Mouse (Mus musculus) neural tube, embryonic 14.5 days (tissue): ENCODE results near the gene Olfr711. TPM values are rescaled to one million over a fixed set of nuclear protein-coding genes. Genes with fewer than 3 reads are reported as not detected.
"Not testable (repeated sequence)": the region's sequence is repeated elsewhere in the genome, so short reads cannot be mapped to it uniquely, and the experiment has no call there.

ENCODE experiments used
- ATAC-seq: fragments of 200-750 bp; cut with Nextera tagmentation; 2 replicates; pipeline ENCODE4 v1.8.0; 2017; ENCODE audit warnings: low read depth, mild to moderate bottlenecking, moderate TSS enrichment, moderate library complexity
- H3K27ac ChIP-seq: fragments of 300-500 bp; sonication (generic); 2 replicates; pipeline ENCODE4 v1.5.1; 2014; ENCODE audit warnings: low read depth, mild to moderate bottlenecking, control low read depth, low read length, moderate library complexity, mixed read lengths
- H3K27me3 ChIP-seq: fragments of 300-500 bp; sonication (generic); 2 replicates; pipeline ENCODE4 v1.6.1; 2014; ENCODE audit warnings: low read length; ENCODE audit not compliant: control insufficient read depth, insufficient read depth
- H3K36me3 ChIP-seq: fragments of 300-500 bp; sonication (generic); 2 replicates; pipeline ENCODE4 v1.6.1; 2014; ENCODE audit warnings: low read length, mixed read lengths; ENCODE audit not compliant: control insufficient read depth, insufficient read depth
- H3K4me1 ChIP-seq: fragments of 300-500 bp; sonication (generic); 2 replicates; pipeline ENCODE4 v1.6.1; 2014; ENCODE audit warnings: low read length; ENCODE audit not compliant: control insufficient read depth, insufficient read depth
- H3K4me2 ChIP-seq: fragments of 300-500 bp; sonication (generic); 2 replicates; pipeline ENCODE4 v1.6.1; 2014; ENCODE audit warnings: mild to moderate bottlenecking, low read depth, low read length, control low read depth
- H3K4me3 ChIP-seq: fragments of 300-500 bp; sonication (generic); 2 replicates; pipeline ENCODE4 v1.5.1; 2014; ENCODE audit warnings: low read depth, low read length, control low read depth, mixed read lengths
- H3K9ac ChIP-seq: fragments of 300-500 bp; sonication (generic); replicated peaks from 2 replicates; pipeline ENCODE4 v1.6.1; 2014; ENCODE audit warnings: low read depth, mild to moderate bottlenecking, control low read depth, low read length, mixed read lengths
- H3K9me3 ChIP-seq: fragments of 300-500 bp; sonication (generic); 2 replicates; pipeline ENCODE4 v1.6.1; 2016; ENCODE audit warnings: low read length; ENCODE audit not compliant: control insufficient read depth
- WGBS: fragments of 180-500 bp; shearing (Covaris S2); extraction: QIAGEN DNeasy Blood & Tissue Kit; methylation state at CpG from one replicate; pipeline ENCODE4 v1.1.7; 2014; 5-methylcytosine and 5-hydroxymethylcytosine counted together
- polyA plus RNA-seq: library from polyadenylated mRNA; unstranded; fragments of >200 nt; fragmentation: Nextera tagmentation; extraction: Ambion mirVana; gene quantifications from 2 replicates; pipeline ENCODE4 v1.2.1, GENCODE M21; 2014

Olfr711 gene
- polyA plus RNA-seq = not detected in 2 replicates

DNA sequence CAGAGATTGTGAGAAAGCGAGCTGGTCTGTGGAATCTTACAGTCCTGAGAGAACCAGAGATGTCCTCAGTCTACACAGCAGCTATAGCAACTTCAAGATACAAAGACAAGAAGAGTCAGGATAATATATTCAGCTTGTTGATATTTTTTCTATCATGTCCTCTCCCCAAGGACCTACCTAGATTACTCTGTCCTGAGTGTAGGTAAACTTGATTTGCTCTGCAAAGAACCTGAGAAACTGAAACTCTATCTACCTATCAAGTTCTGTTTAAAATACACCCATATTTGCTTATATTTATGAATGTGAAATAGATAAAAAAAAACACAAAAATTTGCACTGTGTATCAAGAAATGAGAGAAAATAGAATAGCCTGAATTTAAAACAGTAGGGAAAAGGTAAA is at the start of gene Olfr711:
Olfr711 (minus strand) TSS at position 101 of the 400 bp plus-strand sequence.
- ATAC-seq = no peak
- Histone ChIP-seq H3K4me1 (no peaks in the 10 kb centered on the region), H3K4me2 (no peak within 1 kb of the TSS), H3K4me3 (no peak within 1 kb of the TSS), H3K27me3 (no peaks in the 10 kb centered on the region), H3K9me3 (no peaks in the 10 kb centered on the region), H3K27ac (no peak within 1 kb of the TSS), H3K9ac (no peak within 1 kb of the TSS), H3K36me3 (no peaks in the 10 kb centered on the region)
- 72% methylated on average over 1 of the region's 1 CpGs for WGBS

DNA sequence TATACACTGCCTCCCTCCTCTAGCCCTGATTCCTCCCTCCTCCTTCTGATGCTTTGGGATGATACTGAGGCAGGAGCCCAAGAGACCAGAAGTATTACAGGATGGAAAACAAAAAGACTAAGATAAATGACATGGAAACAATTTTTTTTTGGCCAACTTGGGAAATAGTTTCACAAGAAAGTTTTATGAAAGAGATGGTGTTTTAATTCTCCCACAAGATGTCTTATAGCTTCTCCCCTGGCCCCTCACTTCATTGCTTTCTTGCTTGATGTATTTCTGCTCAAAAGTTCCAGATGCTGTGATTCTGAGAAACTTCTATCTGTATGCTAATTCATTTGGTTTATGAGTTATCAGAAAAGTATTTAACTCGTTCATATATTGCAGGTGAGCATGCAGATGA is 30.7 kb upstream of the Olfr711 start, which contains the start of gene Olfr2:
Olfr2 (minus strand) TSS at position 101 of the 400 bp plus-strand sequence.
- ATAC-seq = no peak
- Histone ChIP-seq H3K9me3 (no peaks in the 10 kb centered on the region), H3K4me3 (no peak within 1 kb of the TSS), H3K4me1 (no peaks in the 10 kb centered on the region), H3K36me3 (no peaks in the 10 kb centered on the region), H3K9ac (no peak within 1 kb of the TSS), H3K4me2 (no peak within 1 kb of the TSS), H3K27ac (no peak within 1 kb of the TSS), H3K27me3 (no peaks in the 10 kb centered on the region)
- 56% methylated on average over 1 of the region's 1 CpGs for WGBS

DNA sequence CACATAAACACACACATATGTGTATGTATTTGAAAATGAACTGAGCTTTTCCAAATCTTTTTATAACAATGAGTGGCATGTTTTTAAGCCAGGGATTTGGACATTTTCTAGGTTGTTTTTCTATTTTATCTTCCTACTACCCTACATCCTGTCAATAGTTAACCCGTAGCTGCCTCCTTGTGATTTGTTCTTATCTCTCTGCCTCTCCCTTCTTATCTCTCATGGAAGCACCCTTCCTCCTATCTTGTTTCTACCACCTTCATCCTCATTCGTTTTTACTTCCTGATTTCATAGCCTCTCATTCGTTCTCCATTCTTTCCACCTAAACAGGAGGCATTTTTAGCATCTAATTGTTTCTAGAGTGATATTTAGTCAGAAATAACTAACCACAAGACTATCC is 28.9 kb upstream of the Olfr711 start:
- no peaks in the 10 kb centered on the region for H3K36me3 ChIP-seq
- H3K27me3 ChIP-seq = no peaks in the 10 kb centered on the region
- H3K9me3 ChIP-seq = no peaks in the 10 kb centered on the region
- no peak overlapping the region for H3K27ac ChIP-seq
- ATAC-seq = no peak
- no peak overlapping the region for H3K9ac ChIP-seq
- H3K4me1 ChIP-seq = no peaks in the 10 kb centered on the region
- 68% methylated on average over 3 of the region's 3 CpGs for WGBS
- H3K4me2 ChIP-seq = no peak overlapping the region
- H3K4me3 ChIP-seq = no peak overlapping the region

DNA sequence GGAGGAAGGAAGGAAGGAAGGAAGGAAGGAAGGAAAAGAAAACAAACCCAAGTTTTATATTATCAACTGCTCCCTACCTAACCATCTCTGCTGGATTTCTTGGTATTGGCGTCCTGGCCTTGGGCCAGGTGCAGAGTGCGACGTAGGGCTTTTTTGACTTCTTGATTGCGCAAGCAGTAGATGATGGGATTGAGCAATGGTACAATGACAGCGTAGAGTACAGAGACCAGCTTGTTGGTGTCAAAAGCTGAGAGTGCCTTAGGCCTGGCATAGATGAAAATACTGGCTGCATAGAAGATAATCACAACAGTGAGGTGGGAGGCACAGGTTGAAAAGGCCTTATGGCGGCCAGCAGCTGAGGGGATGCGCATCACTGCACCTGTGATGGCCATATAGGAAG is 25.5 kb upstream of the Olfr711 start:
- no peaks in the 10 kb centered on the region for H3K4me1 ChIP-seq
- H3K4me3 ChIP-seq = no peak overlapping the region
- H3K36me3 ChIP-seq = no peaks in the 10 kb centered on the region
- H3K9me3 ChIP-seq = no peaks in the 10 kb centered on the region
- H3K4me2 ChIP-seq = no peak overlapping the region
- no peak for ATAC-seq
- no peak overlapping the region for H3K9ac ChIP-seq
- 92% methylated on average over 7 of the region's 7 CpGs for WGBS
- no peaks in the 10 kb centered on the region for H3K27me3 ChIP-seq
- H3K27ac ChIP-seq = no peak overlapping the region

DNA sequence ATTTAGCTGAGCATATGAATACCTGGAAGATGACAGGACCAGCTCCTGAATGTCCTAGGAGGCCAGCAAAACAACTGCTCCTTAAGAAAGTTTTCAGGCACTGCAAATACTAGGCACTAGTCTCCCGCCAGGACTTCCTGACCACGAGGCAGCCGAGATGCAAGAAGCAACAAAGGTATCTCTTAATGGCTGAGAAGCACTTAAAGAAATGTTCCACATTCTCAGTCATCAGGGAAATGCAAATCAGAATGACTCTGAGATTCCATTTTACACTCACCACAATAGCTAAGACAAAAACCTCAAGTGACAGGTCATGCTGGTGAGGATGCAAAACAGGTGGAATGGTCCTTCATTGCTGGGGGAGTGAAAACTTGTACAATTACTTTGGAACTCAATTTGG is 10.0 kb upstream of the Olfr711 start:
- ATAC-seq = no peak
- H3K9ac ChIP-seq = no peak overlapping the region
- H3K27ac ChIP-seq = no peak overlapping the region
- no peaks in the 10 kb centered on the region for H3K9me3 ChIP-seq
- no peaks in the 10 kb centered on the region for H3K4me1 ChIP-seq
- no peak overlapping the region for H3K4me3 ChIP-seq
- 85% methylated on average over 3 of the region's 3 CpGs for WGBS
- H3K27me3 ChIP-seq = no peaks in the 10 kb centered on the region
- H3K4me2 ChIP-seq = no peak overlapping the region
- no peaks in the 10 kb centered on the region for H3K36me3 ChIP-seq

DNA sequence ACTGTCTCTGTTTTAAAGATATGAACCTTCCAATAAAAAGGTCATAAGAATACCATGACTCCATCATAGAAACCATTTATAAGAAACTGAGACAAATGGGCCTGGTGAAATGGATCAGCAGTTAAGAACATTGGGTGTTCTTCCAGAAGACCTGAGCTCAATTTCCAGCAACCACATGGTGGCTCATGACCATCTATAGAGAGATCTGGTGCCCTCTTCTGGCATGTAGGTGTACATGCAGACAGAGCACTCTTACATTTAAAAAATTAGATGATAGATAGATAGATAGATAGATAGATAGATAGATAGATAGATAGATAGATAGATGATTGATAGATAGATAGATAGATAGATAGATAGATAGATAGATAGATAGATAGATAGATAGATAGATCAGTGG is 7.8 kb downstream of the Olfr711 start:
- not testable (repeated sequence) for H3K9me3 ChIP-seq, H3K4me3 ChIP-seq, H3K4me1 ChIP-seq, H3K9ac ChIP-seq, H3K36me3 ChIP-seq, H3K27ac ChIP-seq, ATAC-seq, H3K27me3 ChIP-seq, H3K4me2 ChIP-seq

DNA sequence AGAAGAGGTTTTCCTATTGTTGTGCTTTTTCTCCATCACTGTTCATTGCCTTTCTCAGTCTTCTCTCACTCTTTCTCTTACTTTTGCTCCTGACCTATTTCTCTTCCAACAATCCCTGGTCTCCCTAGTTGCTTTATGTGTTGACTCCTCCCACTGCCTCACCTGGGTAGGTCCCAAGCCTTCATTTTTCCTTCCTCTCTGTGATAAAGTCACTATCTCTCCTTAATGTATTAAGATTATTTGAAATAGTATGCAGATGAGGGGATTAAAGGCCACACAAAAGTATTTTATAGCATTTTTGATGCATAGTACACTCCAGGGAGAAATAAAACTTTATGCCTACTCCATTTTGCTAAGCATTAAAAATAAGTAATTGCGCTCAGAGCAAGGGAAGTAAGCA is 11.4 kb downstream of the Olfr711 start, which contains the start of gene Olfr6:
Olfr6 (minus strand) TSS at position 101 of the 400 bp plus-strand sequence.
- H3K4me2 ChIP-seq = no peak within 1 kb of the TSS
- H3K27me3 ChIP-seq = no peaks in the 10 kb centered on the region
- H3K9ac ChIP-seq = no peak within 1 kb of the TSS
- no peak for ATAC-seq
- no peak within 1 kb of the TSS for H3K27ac ChIP-seq
- H3K9me3 ChIP-seq = no peaks in the 10 kb centered on the region
- no peak within 1 kb of the TSS for H3K4me3 ChIP-seq
- H3K4me1 ChIP-seq = no peaks in the 10 kb centered on the region
- WGBS = 74% methylated on average over 1 of the region's 1 CpGs
- no peaks in the 10 kb centered on the region for H3K36me3 ChIP-seq

DNA sequence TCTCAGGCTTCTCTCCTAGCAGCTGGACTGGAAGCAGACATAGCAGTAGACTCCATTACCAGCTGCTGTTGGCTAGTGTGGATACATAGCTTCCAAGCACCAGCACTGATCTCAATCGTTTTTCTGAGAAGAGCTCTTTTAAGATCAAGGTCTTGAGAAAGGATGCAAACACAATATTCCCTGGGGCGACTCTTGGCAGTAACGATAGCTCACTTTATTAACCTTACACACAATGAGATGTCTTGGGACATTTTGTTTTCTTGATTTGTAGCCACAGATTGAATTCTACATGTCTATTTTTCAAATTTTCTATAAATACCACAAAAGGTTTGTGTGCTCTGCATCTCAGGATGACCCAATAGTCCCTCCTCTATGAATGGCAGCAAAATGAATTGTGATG is 27.0 kb downstream of the Olfr711 start, which contains the start of gene Olfr710:
Olfr710 (minus strand) TSS at position 101 of the 400 bp plus-strand sequence.
- H3K36me3 ChIP-seq = no peaks in the 10 kb centered on the region
- H3K4me2 ChIP-seq = no peak within 1 kb of the TSS
- no peak for ATAC-seq
- no peak within 1 kb of the TSS for H3K4me3 ChIP-seq
- no peaks in the 10 kb centered on the region for H3K4me1 ChIP-seq
- H3K9me3 ChIP-seq = no peaks in the 10 kb centered on the region; the same call in 1 of the 2 replicates
- no peaks in the 10 kb centered on the region for H3K27me3 ChIP-seq
- no peak within 1 kb of the TSS for H3K9ac ChIP-seq
- WGBS = 83% methylated on average over 3 of the region's 3 CpGs
- no peak within 1 kb of the TSS for H3K27ac ChIP-seq

DNA sequence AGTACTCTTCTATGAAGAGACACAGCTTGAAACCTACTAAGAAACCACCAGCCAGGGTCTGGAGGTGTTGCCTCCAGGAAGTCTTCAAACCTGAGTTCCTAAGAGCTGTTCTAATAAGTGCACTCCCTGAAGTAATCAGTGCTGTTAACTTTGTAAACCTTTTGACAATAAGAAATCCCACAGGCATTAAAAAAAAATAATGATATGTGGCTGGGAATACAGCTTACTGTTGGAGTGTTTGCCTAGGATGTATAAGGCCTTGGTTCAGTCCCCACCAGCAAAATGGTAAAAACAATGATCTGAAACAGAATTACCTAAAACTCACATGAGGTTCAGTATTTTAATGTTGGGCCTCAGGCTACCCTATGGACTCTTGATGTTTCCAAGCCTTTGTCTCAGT is 43.1 kb downstream of the Olfr711 start, which contains the start of gene Olfr709-ps1:
Olfr709-ps1 (minus strand) TSS at position 101 of the 400 bp plus-strand sequence.
- no peaks in the 10 kb centered on the region for H3K27me3 ChIP-seq
- no peaks in the 10 kb centered on the region for H3K36me3 ChIP-seq
- H3K27ac ChIP-seq = no peak within 1 kb of the TSS
- ATAC-seq = no peak
- H3K4me2 ChIP-seq = no peak within 1 kb of the TSS
- no peaks in the 10 kb centered on the region for H3K9me3 ChIP-seq
- no peaks in the 10 kb centered on the region for H3K4me1 ChIP-seq
- H3K4me3 ChIP-seq = no peak within 1 kb of the TSS
- no peak within 1 kb of the TSS for H3K9ac ChIP-seq
